Mouse (Mus musculus) CH12F3 (cell line): ENCODE data around the gene Ninj1.

Experiments
- in situ Hi-C: fragments of 300-500 bp; cut with MboI; formaldehyde crosslinking; loops from 2 replicates; pipeline ENCODE4 v1.14.3; 2020; ENCODE audit warnings: low sequenced_read_pairs

The Ninj1 gene

GRCm38 (mm10) chr13:49169448-49170207 lies 17.7 kb upstream of the Ninj1 start:
- in situ Hi-C loops, result loop anchor here (25.0 kb wide), 1 partner anchor 507 kb away; the partner anchor contains the start of gene Barx1

- in situ Hi-C loops, result loop anchor here (25.0 kb wide), 1 partner anchor 508 kb away; the partner anchor contains the start of gene Barx1
Observed at GRCm38 (mm10) chr13:49170623-49171022, 16.7 kb upstream of the Ninj1 start.

- in situ Hi-C loops, result loop anchor here (25.0 kb wide), 1 partner anchor 509 kb away; the partner anchor contains the start of gene Barx1
Observed at GRCm38 (mm10) chr13:49171729-49172128, 15.6 kb upstream of the Ninj1 start.

GRCm38 (mm10) chr13:49172335-49172734 lies 14.9 kb upstream of the Ninj1 start:
- in situ Hi-C loops, result loop anchor here (25.0 kb wide), 1 partner anchor 510 kb away; the partner anchor contains the start of gene Barx1

- in situ Hi-C loops, result loop anchor here (25.0 kb wide), 1 partner anchor 511 kb away; the partner anchor contains the start of gene Barx1
Observed at GRCm38 (mm10) chr13:49172971-49173596, 14.2 kb upstream of the Ninj1 start.

- in situ Hi-C loops, result no loop called here
Observed at GRCm38 (mm10) chr13:49175509-49175908, 11.8 kb upstream of the Ninj1 start.

GRCm38 (mm10) chr13:49178839-49179585 lies 8.3 kb upstream of the Ninj1 start:
- in situ Hi-C loops, result no loop called here

GRCm38 (mm10) chr13:49180274-49180673 lies 7.0 kb upstream of the Ninj1 start:
- in situ Hi-C loops, result no loop called here

- in situ Hi-C loops, result no loop called here
Observed at GRCm38 (mm10) chr13:49180691-49181090, 6.6 kb upstream of the Ninj1 start.

- in situ Hi-C loops, result no loop called here
Observed at GRCm38 (mm10) chr13:49181411-49181984, 5.8 kb upstream of the Ninj1 start.

- in situ Hi-C loops, result no loop called here
Observed at GRCm38 (mm10) chr13:49183161-49183560, 4.1 kb upstream of the Ninj1 start.

GRCm38 (mm10) chr13:49183646-49184045 lies 3.6 kb upstream of the Ninj1 start:
- in situ Hi-C loops, result no loop called here

GRCm38 (mm10) chr13:49186798-49187287 lies 442 bp upstream of the Ninj1 start:
- in situ Hi-C loops, result no loop called here

GRCm38 (mm10) chr13:49188219-49188965 lies 1.1 kb downstream of the Ninj1 start:
- in situ Hi-C loops, result no loop called here

GRCm38 (mm10) chr13:49188966-49189360 lies 1.7 kb downstream of the Ninj1 start:
- in situ Hi-C loops, result no loop called here

- in situ Hi-C loops, result no loop called here
Observed at GRCm38 (mm10) chr13:49189970-49190870, 2.9 kb downstream of the Ninj1 start.

GRCm38 (mm10) chr13:49190876-49191672 lies 3.8 kb downstream of the Ninj1 start:
- in situ Hi-C loops, result no loop called here

GRCm38 (mm10) chr13:49191673-49192035 lies 4.4 kb downstream of the Ninj1 start:
- in situ Hi-C loops, result no loop called here
